Mouse (Mus musculus) bone marrow, adult 2 months (tissue): Measurements from ENCODE around the gene Capn12.

Experiments
- CTCF ChIP-seq: fragments of 200-500 bp; IDR thresholded peaks from 2 replicates; pipeline ENCODE4 v1.5.1; 2011; ENCODE audit warnings: low read length, control low read depth; ENCODE audit not compliant: control insufficient read depth, insufficient read depth
- POLR2A ChIP-seq: fragments of 200-500 bp; IDR thresholded peaks from 2 replicates; pipeline ENCODE4 v1.6.1; 2011; ENCODE audit warnings: low read depth, mild to moderate bottlenecking, control low read depth, low read length, borderline replicate concordance; ENCODE audit not compliant: control insufficient read depth

- no peak for TF ChIP-seq CTCF
- TF ChIP-seq POLR2A = no peak
These were observed 44.3 kb upstream of the Capn12 start for GRCm38 (mm10) chr7:28836936-28837335.
